Mouse (Mus musculus): ENCODE data around the gene Ambra1.

DNA sequence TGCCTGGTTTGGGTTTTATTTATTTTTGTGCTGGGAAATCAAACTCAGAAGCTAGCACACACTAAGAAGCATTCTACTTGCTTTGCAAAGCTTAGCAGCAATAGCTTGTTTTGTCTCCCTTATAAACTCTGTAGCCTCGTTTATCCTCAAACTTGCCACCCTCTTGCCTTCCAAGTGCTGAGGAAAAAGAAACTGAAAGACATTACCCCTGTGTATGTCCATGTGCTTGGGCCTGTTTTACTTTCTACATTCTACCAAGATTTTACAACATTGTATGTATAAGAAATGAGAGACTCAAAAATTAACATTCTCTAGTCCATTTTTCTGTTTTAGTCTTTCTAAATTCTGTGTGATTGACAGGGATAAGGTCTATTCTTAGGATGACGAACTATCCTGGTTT, 5.2 kb upstream of the Ambra1 start:
- TF ChIP-seq CTCF (IDR thresholded peaks at IDR 0.05) (no peak), POLR2A (IDR thresholded peaks at IDR 0.05; ENCODE audit: insufficient read depth, low read depth, low read length) (no peak), EP300 (IDR thresholded peaks at IDR 0.05; ENCODE audit: insufficient read depth, low read depth, low read length) (no peak)

All from heart, adult 2 months (tissue).